Mouse (Mus musculus) midbrain, embryonic 11.5 days (tissue): ENCODE results near the gene Dppa3. TPM values are rescaled to one million over a fixed set of nuclear protein-coding genes. Genes with fewer than 3 reads are reported as not detected.
A peak's percentile ranks its signal among the peaks of the same experiment; 100 is the strongest.

Experiments used
- ATAC-seq: fragments of 200-750 bp; cut with Nextera tagmentation; 2 replicates; pipeline ENCODE4 v1.8.0; 2017; ENCODE audit warnings: moderate TSS enrichment, moderate library complexity; ENCODE audit not compliant: low FRiP score
- DNase-seq: peaks from one replicate; pipeline ENCODE4 v3.0.0; 2015; ENCODE audit warnings: low spot score; ENCODE audit errors: missing footprints
- H3K27ac ChIP-seq: fragments of 300-500 bp; sonication (generic); 2 replicates; pipeline ENCODE4 v1.5.1; 2014; ENCODE audit warnings: low read depth, low read length
- H3K27me3 ChIP-seq: fragments of 300-500 bp; sonication (generic); 2 replicates; pipeline ENCODE4 v1.6.1; 2014; ENCODE audit warnings: mild to moderate bottlenecking, low read length, moderate library complexity, mixed read lengths; ENCODE audit not compliant: control insufficient read depth, insufficient read depth
- H3K36me3 ChIP-seq: fragments of 300-500 bp; sonication (generic); 2 replicates; pipeline ENCODE4 v1.6.1; 2014; ENCODE audit warnings: mild to moderate bottlenecking, low read length, moderate library complexity, mixed read lengths; ENCODE audit not compliant: control insufficient read depth, insufficient read depth
- H3K4me1 ChIP-seq: fragments of 300-500 bp; sonication (generic); 2 replicates; pipeline ENCODE4 v1.6.1; 2014; ENCODE audit warnings: low read length; ENCODE audit not compliant: control insufficient read depth, insufficient read depth
- H3K4me2 ChIP-seq: fragments of 300-500 bp; sonication (generic); 2 replicates; pipeline ENCODE4 v1.6.1; 2014; ENCODE audit warnings: mild to moderate bottlenecking, moderate library complexity
- H3K4me3 ChIP-seq: fragments of 300-500 bp; sonication (generic); 2 replicates; pipeline ENCODE4 v1.5.1; 2014; ENCODE audit warnings: low read depth, low read length
- H3K9ac ChIP-seq: fragments of 300-500 bp; sonication (generic); 2 replicates; pipeline ENCODE4 v1.6.1; 2014; ENCODE audit warnings: low read length
- H3K9me3 ChIP-seq: fragments of 300-500 bp; sonication (generic); 2 replicates; pipeline ENCODE4 v1.6.1; 2016; ENCODE audit warnings: low read length; ENCODE audit not compliant: control insufficient read depth
- WGBS: fragments of 180-500 bp; shearing (Covaris S2); extraction: QIAGEN DNeasy Blood & Tissue Kit; methylation state at CpG from one replicate; pipeline ENCODE4 v1.1.7; 2014; 5-methylcytosine and 5-hydroxymethylcytosine counted together
- polyA plus RNA-seq: library from polyadenylated mRNA; unstranded; fragments of >200 nt; fragmentation: Nextera tagmentation; extraction: Ambion mirVana; gene quantifications from 2 replicates; pipeline ENCODE4 v1.2.1, GENCODE M21; 2014

Dppa3 gene
- not detected in 2 replicates for polyA plus RNA-seq

DNA sequence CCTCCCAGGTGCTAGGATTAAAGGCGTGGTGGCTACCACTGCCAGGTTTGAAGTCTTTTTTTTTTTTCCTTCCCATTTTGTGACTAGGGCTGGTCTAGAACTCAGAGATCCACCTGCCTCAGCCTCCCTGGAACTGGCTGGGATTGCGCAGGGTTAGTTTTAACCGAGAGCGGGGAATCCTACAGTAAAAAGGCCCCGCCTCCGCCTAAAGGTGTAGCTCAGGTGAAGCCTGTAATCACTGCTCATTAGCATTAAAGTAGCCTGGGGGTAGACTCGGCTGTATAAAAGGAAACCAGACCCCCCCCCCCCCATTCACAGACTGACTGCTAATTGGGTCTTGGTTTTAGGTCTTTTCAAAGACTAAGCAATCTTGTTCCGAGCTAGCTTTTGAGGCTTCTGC is at the start of gene Dppa3:
Gene Dppa3 (plus strand): TSS at position 301 of the 400 bp plus-strand sequence.
- H3K9me3 ChIP-seq: no peaks in the 10 kb centered on the region; the same call in 1 of the 2 replicates
- DNase-seq (peak; percentile 6), ATAC-seq (no peak)
- H3K27me3 ChIP-seq: no peaks in the 10 kb centered on the region
- H3K27ac ChIP-seq: no peak within 1 kb of the TSS
- H3K4me2 ChIP-seq: no peak within 1 kb of the TSS
- no peaks in the 10 kb centered on the region for H3K4me1 ChIP-seq
- no peak within 1 kb of the TSS for H3K9ac ChIP-seq
- no peaks in the 10 kb centered on the region for H3K36me3 ChIP-seq
- H3K4me3 ChIP-seq: no peak within 1 kb of the TSS
- WGBS: 90% methylated on average over 8 of the region's 8 CpGs

DNA sequence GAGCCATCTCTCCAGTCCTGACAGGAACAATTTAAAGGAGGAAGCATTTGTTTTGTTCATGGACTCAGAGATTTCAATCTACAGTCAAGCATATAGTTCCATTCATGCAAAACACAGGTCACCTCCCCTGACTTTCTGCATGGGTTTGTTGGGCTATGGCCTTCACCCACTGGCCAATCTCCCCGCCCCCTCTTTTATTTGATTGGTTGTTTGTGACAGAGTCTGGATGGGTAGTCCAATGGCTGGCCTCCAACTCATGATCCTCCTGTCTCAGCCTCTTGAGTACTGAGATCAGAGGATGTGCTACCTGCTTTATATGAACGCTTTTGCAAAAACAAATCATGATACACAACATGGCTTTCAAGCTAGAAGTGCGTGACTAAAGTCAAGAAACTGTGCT is 49.2 kb upstream of the Dppa3 start:
- no peak overlapping the region for H3K4me3 ChIP-seq
- 92% methylated on average over 3 of the region's 3 CpGs for WGBS

DNA sequence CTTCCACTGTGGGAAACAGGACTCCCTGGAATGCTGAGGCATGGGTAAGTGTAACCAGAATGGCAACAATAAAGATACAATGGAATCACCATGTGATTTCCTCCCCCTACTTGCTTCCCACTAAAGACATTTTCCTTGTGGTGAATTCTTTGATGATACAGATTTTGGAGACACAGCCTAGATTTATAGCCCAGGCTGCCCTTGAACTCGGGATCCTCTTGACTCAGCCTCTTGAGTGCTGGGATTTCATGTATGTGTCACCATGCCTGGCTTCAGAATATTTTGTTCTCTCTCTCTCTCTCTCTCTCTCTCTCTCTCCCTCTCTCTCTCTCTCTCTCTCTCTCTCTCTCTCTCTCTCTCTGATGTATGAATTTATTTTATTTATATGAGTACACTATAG is 47.1 kb upstream of the Dppa3 start:
- ATAC-seq: no peak
- no peaks in the 10 kb centered on the region for H3K4me1 ChIP-seq
- WGBS: 95% methylated on average over 1 of the region's 1 CpGs

More for the DNA sequence above, 49.2 kb upstream of the Dppa3 start:
- Histone ChIP-seq H3K4me2 (no peak overlapping the region), H3K9ac (no peak overlapping the region), H3K36me3 (no peaks in the 10 kb centered on the region), H3K9me3 (no peaks in the 10 kb centered on the region), H3K27ac (no peak overlapping the region), H3K27me3 (no peaks in the 10 kb centered on the region), H3K4me1 (no peaks in the 10 kb centered on the region)
- ATAC-seq: no peak
- DNase-seq: no peak

DNA sequence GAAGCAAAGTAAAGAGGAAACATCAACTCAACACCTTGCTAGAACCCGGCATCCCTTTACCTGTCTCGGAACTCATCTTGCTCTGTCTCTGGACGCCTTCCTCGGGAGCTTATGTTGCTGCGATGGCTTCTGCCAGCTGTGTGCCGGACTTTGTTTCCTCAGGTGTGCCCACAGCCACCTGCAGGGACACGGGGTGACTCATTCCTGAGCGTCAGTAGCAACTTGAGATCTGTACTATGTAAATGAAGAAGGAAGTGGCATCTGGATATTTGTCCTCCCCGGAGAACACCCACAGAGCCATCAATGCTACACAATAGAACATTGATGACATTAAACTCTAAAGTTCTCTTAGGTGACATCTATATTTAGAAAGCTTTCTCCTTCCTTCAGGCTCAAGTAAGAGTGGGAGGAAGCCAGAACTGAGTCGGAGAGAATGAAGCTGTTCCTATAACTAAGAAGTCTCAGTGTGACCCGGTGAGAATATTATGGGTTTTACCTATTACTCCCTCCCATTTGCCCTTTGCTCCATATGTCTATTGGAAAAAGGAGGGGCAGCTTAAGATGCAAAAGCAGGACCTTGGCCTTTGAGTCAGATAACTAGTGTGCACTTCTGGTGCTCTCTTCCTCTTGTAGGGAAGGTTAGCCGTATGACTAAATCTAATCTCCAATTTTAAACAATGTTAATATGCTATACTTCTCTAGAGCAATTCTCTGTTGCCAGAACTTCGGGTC is 35.0 kb upstream of the Dppa3 start:
- Histone ChIP-seq H3K9me3 (no peaks in the 10 kb centered on the region), H3K9ac (no peak overlapping the region), H3K27me3 (no peaks in the 10 kb centered on the region), H3K4me2 (no peak overlapping the region), H3K4me1 (no peaks in the 10 kb centered on the region), H3K4me3 (no peak overlapping the region), H3K36me3 (no peaks in the 10 kb centered on the region), H3K27ac (no peak overlapping the region)
- DNase-seq: no peak
- no peak for ATAC-seq
- 87% methylated on average over 13 of the region's 13 CpGs for WGBS

More for the DNA sequence above, 47.1 kb upstream of the Dppa3 start:
- H3K4me2 ChIP-seq: no peak overlapping the region
- H3K27ac ChIP-seq: no peak overlapping the region
- no peak overlapping the region for H3K4me3 ChIP-seq
- DNase-seq: no peak
- no peaks in the 10 kb centered on the region for H3K36me3 ChIP-seq
- H3K9ac ChIP-seq: no peak overlapping the region
- H3K9me3 ChIP-seq: no peaks in the 10 kb centered on the region
- no peaks in the 10 kb centered on the region for H3K27me3 ChIP-seq

DNA sequence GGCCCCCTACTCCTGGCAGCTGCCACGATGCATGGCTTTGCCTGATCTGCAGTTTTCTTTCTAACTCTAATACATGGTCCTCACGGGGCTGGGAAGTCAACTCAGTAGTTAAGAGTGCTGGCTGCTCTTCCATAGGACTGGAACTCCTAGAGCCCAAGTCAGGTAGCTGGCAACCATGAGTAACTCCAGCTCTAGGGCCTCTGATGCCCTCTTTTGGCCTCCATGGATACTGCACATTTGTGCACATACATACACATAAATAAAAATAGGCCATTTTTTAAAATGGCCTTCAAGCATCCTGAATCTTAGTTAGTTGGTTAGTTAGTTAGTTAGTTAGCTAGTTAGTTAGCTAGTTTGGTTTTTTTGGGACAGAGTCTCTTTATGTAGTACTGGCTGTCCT is 33.3 kb upstream of the Dppa3 start:
- no peaks in the 10 kb centered on the region for H3K36me3 ChIP-seq
- 90% methylated on average over 2 of the region's 2 CpGs for WGBS

DNA sequence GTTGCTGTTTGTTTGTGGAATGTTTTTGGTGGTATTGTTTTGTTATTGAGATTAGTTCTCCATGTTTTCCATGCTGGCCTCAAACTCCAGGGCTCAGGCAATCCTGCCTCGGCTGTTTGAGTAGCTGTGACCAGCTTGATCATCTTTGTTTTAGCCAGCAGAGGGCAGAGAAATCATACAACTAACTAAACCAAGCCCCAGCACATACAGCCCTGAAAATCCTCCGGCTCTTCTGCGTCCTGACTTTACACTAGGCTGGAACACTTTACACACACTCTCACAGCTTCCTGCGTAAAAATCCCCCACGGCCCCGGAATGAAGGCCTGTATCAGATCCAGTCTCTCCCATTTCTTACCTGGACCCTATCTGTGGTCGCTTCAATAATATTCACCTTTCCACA is 30.6 kb upstream of the Dppa3 start:
- Histone ChIP-seq H3K9ac (no peak overlapping the region), H3K4me3 (no peak overlapping the region), H3K9me3 (no peaks in the 10 kb centered on the region), H3K27ac (no peak overlapping the region), H3K4me1 (no peaks in the 10 kb centered on the region), H3K36me3 (no peaks in the 10 kb centered on the region), H3K27me3 (no peaks in the 10 kb centered on the region), H3K4me2 (no peak overlapping the region)
- peak; percentile 85 for DNase-seq
- 37% methylated on average over 7 of the region's 7 CpGs for WGBS
- 0 out of 2 replicates have a peak, but pooled peaks have one; percentile 42 for ATAC-seq

More for the DNA sequence above, 33.3 kb upstream of the Dppa3 start:
- Histone ChIP-seq H3K9me3 (no peaks in the 10 kb centered on the region), H3K4me2 (no peak overlapping the region), H3K9ac (no peak overlapping the region), H3K27me3 (no peaks in the 10 kb centered on the region), H3K4me1 (no peaks in the 10 kb centered on the region), H3K4me3 (no peak overlapping the region), H3K27ac (no peak overlapping the region)
- ATAC-seq (no peak), DNase-seq (no peak)

DNA sequence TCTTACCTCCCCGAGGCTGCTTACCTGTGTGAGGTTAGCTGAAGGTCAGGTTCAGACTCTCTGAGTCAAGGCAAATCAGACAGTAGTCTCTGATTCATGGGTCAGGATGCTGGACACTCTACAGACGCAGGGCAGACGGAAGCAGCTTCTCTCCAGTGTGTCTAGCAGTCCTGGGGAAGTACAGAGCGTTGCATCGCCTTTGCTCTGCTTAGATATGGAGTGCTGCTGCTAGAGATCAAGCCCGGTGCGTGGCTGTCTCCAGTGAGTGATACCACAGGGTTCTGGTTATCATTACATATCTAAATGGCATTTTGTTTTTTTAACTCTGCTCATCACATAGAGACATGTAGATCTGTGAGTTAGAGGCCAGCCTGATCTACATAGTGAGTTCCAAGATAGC is 29.6 kb upstream of the Dppa3 start:
- no peak overlapping the region for H3K4me3 ChIP-seq
- H3K4me1 ChIP-seq: no peaks in the 10 kb centered on the region
- H3K36me3 ChIP-seq: no peaks in the 10 kb centered on the region
- no peak for ATAC-seq
- no peaks in the 10 kb centered on the region for H3K27me3 ChIP-seq
- 89% methylated on average over 7 of the region's 7 CpGs for WGBS
- no peak overlapping the region for H3K9ac ChIP-seq
- H3K27ac ChIP-seq: no peak overlapping the region
- no peak for DNase-seq
- H3K9me3 ChIP-seq: no peaks in the 10 kb centered on the region
- H3K4me2 ChIP-seq: no peak overlapping the region

DNA sequence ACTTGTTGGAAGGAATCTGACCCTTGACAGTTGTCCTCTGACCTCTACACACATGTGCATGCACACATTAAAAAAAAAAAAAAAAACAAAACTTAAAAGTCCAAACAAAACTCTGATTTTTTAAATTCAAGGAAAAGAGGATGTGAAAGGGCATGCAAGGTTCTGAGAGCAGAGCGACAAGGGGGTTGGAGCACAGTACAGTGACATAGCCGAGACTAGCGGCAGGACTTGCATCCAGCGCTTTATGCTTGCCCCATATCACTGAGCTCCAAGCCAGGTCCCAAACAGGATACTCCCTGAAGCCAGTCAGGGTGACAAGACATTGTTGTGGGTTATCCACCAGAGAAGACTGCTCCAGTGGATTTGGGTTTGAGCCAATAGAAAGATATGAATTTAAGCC is 28.2 kb upstream of the Dppa3 start:
- Histone ChIP-seq H3K36me3 (no peaks in the 10 kb centered on the region), H3K4me3 (no peak overlapping the region), H3K9ac (no peak overlapping the region), H3K27me3 (no peaks in the 10 kb centered on the region), H3K4me2 (no peak overlapping the region), H3K4me1 (0 out of 2 replicates have a peak, but pooled peaks cover 2% of the 10 kb centered on the region), H3K27ac (no peak overlapping the region), H3K9me3 (no peaks in the 10 kb centered on the region)
- WGBS: 94% methylated on average over 4 of the region's 4 CpGs
- DNase-seq (no peak), ATAC-seq (no peak)

DNA sequence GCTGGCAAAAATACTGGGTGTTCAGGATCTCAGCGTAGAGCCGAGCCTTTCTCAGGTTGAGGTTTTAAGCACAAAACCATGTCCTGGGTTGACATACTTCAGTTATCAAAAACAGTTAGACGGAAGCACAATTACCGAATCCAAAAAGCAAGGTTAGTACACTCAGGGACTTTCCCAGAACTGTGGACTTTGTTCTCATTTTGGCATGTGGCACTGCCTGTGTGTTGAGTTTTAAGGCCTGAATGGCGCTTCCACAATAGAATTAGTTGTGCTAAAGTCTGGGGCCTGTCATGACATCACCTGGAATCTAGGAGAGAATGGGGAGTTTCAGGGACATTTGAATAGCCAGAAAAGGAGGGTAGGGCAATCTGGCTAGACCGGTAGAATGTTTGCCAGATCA is 27.8 kb upstream of the Dppa3 start:
- ATAC-seq (no peak), DNase-seq (no peak)
- H3K4me3 ChIP-seq: no peak overlapping the region
- 0 out of 2 replicates have a peak, but pooled peaks cover 2% of the 10 kb centered on the region for H3K4me1 ChIP-seq
- H3K4me2 ChIP-seq: no peak overlapping the region
- H3K36me3 ChIP-seq: no peaks in the 10 kb centered on the region
- WGBS: 90% methylated on average over 6 of the region's 6 CpGs
- no peak overlapping the region for H3K27ac ChIP-seq
- no peaks in the 10 kb centered on the region for H3K9me3 ChIP-seq
- H3K9ac ChIP-seq: no peak overlapping the region
- H3K27me3 ChIP-seq: no peaks in the 10 kb centered on the region
